Mouse (Mus musculus): ENCODE measurements around the gene Fsd2. TPM values are rescaled to one million over a fixed set of nuclear protein-coding genes. Genes with fewer than 3 reads are reported as not detected.

Gene Fsd2
- polyA plus RNA-seq, 1 experiment, result 2.7 TPM

- no peaks in the 10 kb centered on the region; the same call in 1 of the 2 replicates for H3K4me1 ChIP-seq (ENCODE audit: control insufficient read depth, insufficient read depth, low read length)
- no peak for TF ChIP-seq CTCF (IDR thresholded peaks at IDR 0.05; ENCODE audit: insufficient read depth, low read length)
- no peak for TF ChIP-seq POLR2A (IDR thresholded peaks at IDR 0.05; ENCODE audit: borderline replicate concordance, extremely low read depth, low read depth, low read length)
- DNase-seq, result no peak
- WGBS, result 92% methylated on average over 5 of the region's 5 CpGs
- no peak overlapping the region for H3K4me3 ChIP-seq (replicated peaks; ENCODE audit: extremely low read depth, low read depth, low read length)
Observed at GRCm38 (mm10) chr7:81567396-81567795, 652 bp upstream of the Fsd2 start.

GRCm38 (mm10) chr7:81566332-81566731, 412 bp downstream of the Fsd2 start:
- 68% methylated on average over 4 of the region's 4 CpGs for WGBS
- TF ChIP-seq CTCF (IDR thresholded peaks at IDR 0.05; ENCODE audit: insufficient read depth, low read length), result no peak
- TF ChIP-seq POLR2A (IDR thresholded peaks at IDR 0.05; ENCODE audit: borderline replicate concordance, extremely low read depth, low read depth, low read length), result no peak
- DNase-seq, result no peak
- H3K4me1 ChIP-seq (ENCODE audit: control insufficient read depth, insufficient read depth, low read length), result no peaks in the 10 kb centered on the region
- H3K4me3 ChIP-seq (replicated peaks; ENCODE audit: extremely low read depth, low read depth, low read length), result no peak overlapping the region

- Histone ChIP-seq H3K4me1 (ENCODE audit: control insufficient read depth, insufficient read depth, low read length) (peaks cover under 1% of the 10 kb centered on the region; the same call in 1 of the 2 replicates), H3K4me3 (replicated peaks; ENCODE audit: extremely low read depth, low read depth, low read length) (no peak overlapping the region)
- no peak for DNase-seq
- 75% methylated on average over 7 of the region's 7 CpGs for WGBS
- TF ChIP-seq CTCF (IDR thresholded peaks at IDR 0.05; ENCODE audit: insufficient read depth, low read length) (no peak), POLR2A (IDR thresholded peaks at IDR 0.05; ENCODE audit: borderline replicate concordance, extremely low read depth, low read depth, low read length) (no peak)
Observed at GRCm38 (mm10) chr7:81565381-81566055, 1.2 kb downstream of the Fsd2 start.

GRCm38 (mm10) chr7:81564766-81565165, 2.0 kb downstream of the Fsd2 start:
- no peak overlapping the region for H3K4me3 ChIP-seq (replicated peaks; ENCODE audit: extremely low read depth, low read depth, low read length)
- peaks cover 5% of the 10 kb centered on the region; the same call in 1 of the 2 replicates for H3K4me1 ChIP-seq (ENCODE audit: control insufficient read depth, insufficient read depth, low read length)
- no peak for DNase-seq
- 86% methylated on average over 7 of the region's 7 CpGs for WGBS
- TF ChIP-seq CTCF (IDR thresholded peaks at IDR 0.05; ENCODE audit: insufficient read depth, low read length) (no peak), POLR2A (IDR thresholded peaks at IDR 0.05; ENCODE audit: borderline replicate concordance, extremely low read depth, low read depth, low read length) (no peak)

GRCm38 (mm10) chr7:81563506-81564015, 3.2 kb downstream of the Fsd2 start:
- no peak for DNase-seq
- 76% methylated on average over 4 of the region's 4 CpGs for WGBS
- Histone ChIP-seq H3K4me3 (replicated peaks; ENCODE audit: extremely low read depth, low read depth, low read length) (no peak overlapping the region), H3K4me1 (ENCODE audit: control insufficient read depth, insufficient read depth, low read length) (peaks cover 5% of the 10 kb centered on the region; the same call in 1 of the 2 replicates)
- no peak for TF ChIP-seq CTCF (IDR thresholded peaks at IDR 0.05; ENCODE audit: insufficient read depth, low read length)
- no peak for TF ChIP-seq POLR2A (IDR thresholded peaks at IDR 0.05; ENCODE audit: borderline replicate concordance, extremely low read depth, low read depth, low read length)

- H3K4me1 ChIP-seq (ENCODE audit: control insufficient read depth, insufficient read depth, low read length), result peaks cover 5% of the 10 kb centered on the region; the same call in 1 of the 2 replicates
- 72% methylated on average over 5 of the region's 5 CpGs for WGBS
- no peak for DNase-seq
- H3K4me3 ChIP-seq (replicated peaks; ENCODE audit: extremely low read depth, low read depth, low read length), result no peak overlapping the region
- TF ChIP-seq CTCF (IDR thresholded peaks at IDR 0.05; ENCODE audit: insufficient read depth, low read length) (no peak), POLR2A (IDR thresholded peaks at IDR 0.05; ENCODE audit: borderline replicate concordance, extremely low read depth, low read depth, low read length) (no peak)
Observed at GRCm38 (mm10) chr7:81561211-81561610, 5.5 kb downstream of the Fsd2 start.

GRCm38 (mm10) chr7:81560101-81561049, 6.4 kb downstream of the Fsd2 start:
- Histone ChIP-seq H3K4me3 (replicated peaks; ENCODE audit: extremely low read depth, low read depth, low read length) (no peak overlapping the region), H3K4me1 (ENCODE audit: control insufficient read depth, insufficient read depth, low read length) (peaks cover 5% of the 10 kb centered on the region; the same call in 1 of the 2 replicates)
- WGBS, result 40% methylated on average over 8 of the region's 8 CpGs
- no peak for DNase-seq
- TF ChIP-seq POLR2A (IDR thresholded peaks at IDR 0.05; ENCODE audit: borderline replicate concordance, extremely low read depth, low read depth, low read length) (no peak), CTCF (IDR thresholded peaks at IDR 0.05; ENCODE audit: insufficient read depth, low read length) (no peak)

- 87% methylated on average over 14 of the region's 14 CpGs for WGBS
- H3K4me3 ChIP-seq (replicated peaks; ENCODE audit: extremely low read depth, low read depth, low read length), result no peak overlapping the region
- H3K4me1 ChIP-seq (ENCODE audit: control insufficient read depth, insufficient read depth, low read length), result peaks cover 5% of the 10 kb centered on the region; the same call in 1 of the 2 replicates
- DNase-seq, result no peak
- TF ChIP-seq POLR2A (IDR thresholded peaks at IDR 0.05; ENCODE audit: borderline replicate concordance, extremely low read depth, low read depth, low read length), result no peak
- no peak for TF ChIP-seq CTCF (IDR thresholded peaks at IDR 0.05; ENCODE audit: insufficient read depth, low read length)
Observed at GRCm38 (mm10) chr7:81559231-81559980, 7.3 kb downstream of the Fsd2 start.

GRCm38 (mm10) chr7:81557985-81558360, 8.8 kb downstream of the Fsd2 start:
- no peak for DNase-seq
- peaks cover 5% of the 10 kb centered on the region; the same call in 1 of the 2 replicates for H3K4me1 ChIP-seq (ENCODE audit: control insufficient read depth, insufficient read depth, low read length)
- 59% methylated on average over 4 of the region's 4 CpGs for WGBS
- no peak for TF ChIP-seq POLR2A (IDR thresholded peaks at IDR 0.05; ENCODE audit: borderline replicate concordance, extremely low read depth, low read depth, low read length)
- no peak for TF ChIP-seq CTCF (IDR thresholded peaks at IDR 0.05; ENCODE audit: insufficient read depth, low read length)
- H3K4me3 ChIP-seq (replicated peaks; ENCODE audit: extremely low read depth, low read depth, low read length), result no peak overlapping the region

Measured in lung, adult 2 months (tissue).